Mouse (Mus musculus) WW6 (cell line): ENCODE data around the gene Hspb3.
A peak's percentile ranks its signal among the peaks of the same experiment; 100 is the strongest.

Experiments
- DNase-seq: peaks from one replicate; pipeline ENCODE4 v3.0.0-alpha.2; 2013; ENCODE audit warnings: low read depth, low spot score

Gene Hspb3

DNA sequence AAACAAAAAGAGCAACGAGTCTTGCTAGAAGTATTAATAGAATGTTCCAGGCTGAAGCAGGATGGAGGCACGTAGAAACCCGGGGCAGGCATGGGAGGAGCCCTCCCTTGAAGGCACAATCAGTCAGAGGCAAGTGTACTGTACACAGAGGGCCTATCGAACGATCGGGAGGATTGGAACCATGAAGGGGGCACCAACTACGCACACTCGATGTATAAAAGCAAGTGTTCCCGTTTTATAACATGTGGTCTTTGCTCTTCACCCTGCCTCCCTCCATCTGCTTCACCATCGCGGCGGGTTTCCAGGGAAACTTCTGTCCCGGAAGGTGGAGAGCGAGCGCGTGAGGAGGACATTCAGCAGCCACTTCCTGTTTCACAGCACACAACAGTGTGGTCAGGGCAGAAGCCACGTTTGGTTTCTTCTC is 27.7 kb downstream of the Hspb3 start:
- no peak for DNase-seq

DNA sequence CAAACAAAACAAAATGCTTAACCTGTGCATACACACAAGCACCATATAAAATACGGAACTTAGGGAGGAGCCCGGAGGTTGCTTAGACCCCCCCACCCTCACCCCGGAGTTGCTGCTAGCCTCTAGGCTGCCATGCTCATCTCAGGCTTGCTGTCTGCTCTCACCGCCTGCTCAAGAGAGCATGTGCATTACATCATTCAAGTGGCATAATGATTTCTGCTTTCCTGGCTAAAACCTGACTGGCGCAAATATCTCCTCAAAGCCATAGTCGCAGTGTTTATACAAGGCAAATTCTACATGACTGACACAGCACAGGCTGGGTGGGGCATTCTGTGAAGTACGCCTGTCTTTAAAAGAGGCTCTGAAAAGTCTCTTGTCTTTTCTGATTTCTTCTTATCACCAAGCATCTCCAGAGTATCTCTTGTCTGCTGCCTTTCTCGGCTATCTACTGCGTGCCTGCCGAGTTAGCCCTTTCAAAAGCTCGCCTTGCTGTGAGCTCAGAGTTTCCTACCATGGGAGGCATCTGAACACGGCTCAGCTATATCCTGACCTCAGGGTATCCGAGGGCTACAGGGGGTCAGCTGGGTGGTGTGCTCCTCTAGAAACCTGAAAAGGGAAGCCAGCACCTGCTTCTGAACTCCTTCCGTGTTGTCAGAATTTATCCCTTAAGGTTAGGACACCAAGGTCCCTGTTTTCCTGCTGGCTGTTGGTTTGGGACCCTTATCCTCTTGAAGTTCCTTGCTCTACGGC is 28.6 kb downstream of the Hspb3 start:
- DNase-seq = no peak

DNA sequence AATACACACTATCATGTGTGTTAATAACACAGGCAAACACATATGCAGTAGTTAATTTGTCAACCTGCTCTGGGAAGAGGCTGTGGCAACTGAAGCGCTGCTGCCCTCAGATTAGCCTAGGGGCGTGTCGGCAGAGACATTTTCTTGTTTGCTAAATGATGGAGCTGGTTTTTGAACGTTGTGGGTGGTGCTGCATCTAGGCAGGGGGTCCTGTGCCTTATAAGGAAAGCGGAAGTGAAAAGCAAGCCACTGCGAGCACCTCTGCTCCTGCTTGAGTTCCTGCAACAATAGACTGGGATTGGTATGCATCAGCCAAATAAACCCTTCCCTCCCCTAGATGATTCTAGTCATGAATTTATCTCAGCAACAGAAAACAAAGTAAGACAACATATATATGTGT is 31.0 kb downstream of the Hspb3 start:
- DNase-seq = no peak

GRCm38 (mm10) chr13:113627601-113628000 is 35.9 kb downstream of the Hspb3 start:
- no peak for DNase-seq

GRCm38 (mm10) chr13:113622865-113623255 is 40.6 kb downstream of the Hspb3 start:
- DNase-seq = no peak

DNA sequence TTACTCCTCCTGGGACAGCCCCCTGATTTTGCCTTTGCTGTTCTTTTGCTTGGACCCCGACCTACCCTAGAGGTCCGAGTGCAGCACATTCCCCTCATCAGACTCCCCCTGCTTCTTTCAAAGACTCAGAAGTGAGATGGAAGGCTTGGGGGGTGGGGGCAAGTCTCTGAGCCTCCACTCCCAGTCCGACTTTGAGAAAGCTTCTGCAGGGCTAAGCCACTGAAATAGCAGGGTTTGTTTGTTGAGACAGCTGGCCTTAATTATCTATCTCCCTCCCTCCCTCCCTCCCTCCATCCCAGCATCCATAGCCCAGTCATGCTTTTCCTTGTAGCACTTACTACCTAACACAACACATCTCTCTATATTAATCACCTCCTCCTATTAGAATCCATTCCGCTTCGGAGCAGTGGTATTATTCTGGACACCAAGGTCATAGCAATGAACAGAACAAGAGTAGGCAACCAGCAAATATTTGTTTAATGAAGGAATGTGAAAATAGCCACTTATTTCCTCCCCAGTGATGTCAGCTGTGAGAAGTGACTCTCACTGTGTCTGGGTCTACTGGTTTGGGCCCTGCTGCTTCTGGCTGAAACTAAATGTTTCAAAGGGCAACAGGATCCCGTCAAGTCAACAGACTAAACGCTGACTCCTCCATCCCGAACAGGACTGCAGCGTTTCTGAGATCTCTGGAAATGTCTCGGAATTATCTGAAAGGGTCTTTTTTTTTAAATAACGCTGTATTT is 41.2 kb downstream of the Hspb3 start:
- no peak for DNase-seq

GRCm38 (mm10) chr13:113619003-113619402 is 44.5 kb downstream of the Hspb3 start:
- no peak for DNase-seq

- DNase-seq = peak; percentile 84
Measured at GRCm38 (mm10) chr13:113617891-113618823, 45.3 kb downstream of the Hspb3 start, which contains the start of gene Snx18. Gene Snx18 (minus strand): TSS chr13:113618564.

GRCm38 (mm10) chr13:113617338-113617890 is 46.1 kb downstream of the Hspb3 start:
- DNase-seq = no peak

DNA sequence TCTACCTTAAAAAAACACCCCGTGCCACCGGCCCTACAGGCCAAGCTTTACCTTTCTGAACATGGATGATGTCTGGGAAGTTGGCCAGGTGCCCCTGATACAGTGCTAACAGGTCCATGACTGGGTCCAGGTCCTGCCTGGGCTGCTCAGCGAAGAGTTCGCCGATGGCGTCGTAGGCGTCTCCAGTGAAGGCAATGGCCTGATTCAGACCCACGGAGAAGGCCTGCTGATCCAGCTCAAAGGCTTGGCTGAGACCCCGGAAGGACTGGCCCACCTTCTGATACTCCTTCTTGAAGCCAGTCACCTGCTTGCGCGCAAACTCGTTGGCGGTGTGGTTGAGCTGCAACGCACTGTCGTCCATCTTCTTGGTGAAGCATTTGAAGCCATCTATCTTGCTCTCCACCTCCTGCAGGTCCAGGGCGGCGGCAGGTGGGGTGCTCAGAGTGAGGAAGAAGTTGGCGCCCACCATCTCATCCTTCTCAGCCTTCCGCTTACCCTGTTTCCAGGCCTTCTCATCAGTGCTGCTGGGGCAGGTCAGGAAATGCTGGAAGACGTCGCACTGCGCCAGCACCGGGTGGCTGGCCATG is 46.6 kb downstream of the Hspb3 start:
- no peak for DNase-seq

DNA sequence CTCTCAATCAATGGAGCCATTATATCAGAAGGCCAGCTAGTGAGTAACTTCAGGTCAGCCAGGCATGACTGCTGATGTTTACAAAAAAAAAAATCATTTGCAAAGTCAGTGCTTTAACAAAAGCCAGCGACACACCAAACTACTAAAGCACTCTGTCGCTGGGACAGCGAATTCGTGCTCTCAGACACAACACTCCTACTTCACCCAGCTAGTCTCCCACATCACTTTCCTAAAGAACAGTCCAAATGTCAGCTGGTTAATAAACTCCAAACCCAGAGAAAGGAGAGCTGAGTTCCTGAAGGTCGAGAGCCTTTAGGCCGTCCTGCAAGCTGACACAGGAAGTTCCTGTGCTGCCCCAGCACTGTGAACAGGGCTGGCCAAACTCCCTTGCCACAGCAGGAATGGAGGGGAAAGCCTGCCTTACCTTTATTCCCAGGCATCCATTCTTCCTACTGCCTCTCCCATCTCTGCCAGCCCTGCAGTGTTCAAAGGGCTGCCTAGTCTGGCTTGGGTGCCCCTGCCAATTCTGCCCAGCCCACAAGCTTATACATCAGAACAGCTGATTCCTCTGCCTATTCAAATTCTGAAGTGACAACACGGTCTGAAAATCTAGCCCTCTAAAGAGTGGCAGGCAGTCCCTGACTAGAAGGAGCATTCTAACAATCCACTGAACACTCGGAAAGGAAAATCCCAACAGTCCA is 47.4 kb downstream of the Hspb3 start:
- no peak for DNase-seq

GRCm38 (mm10) chr13:113615546-113615941 is 47.9 kb downstream of the Hspb3 start:
- no peak for DNase-seq

DNA sequence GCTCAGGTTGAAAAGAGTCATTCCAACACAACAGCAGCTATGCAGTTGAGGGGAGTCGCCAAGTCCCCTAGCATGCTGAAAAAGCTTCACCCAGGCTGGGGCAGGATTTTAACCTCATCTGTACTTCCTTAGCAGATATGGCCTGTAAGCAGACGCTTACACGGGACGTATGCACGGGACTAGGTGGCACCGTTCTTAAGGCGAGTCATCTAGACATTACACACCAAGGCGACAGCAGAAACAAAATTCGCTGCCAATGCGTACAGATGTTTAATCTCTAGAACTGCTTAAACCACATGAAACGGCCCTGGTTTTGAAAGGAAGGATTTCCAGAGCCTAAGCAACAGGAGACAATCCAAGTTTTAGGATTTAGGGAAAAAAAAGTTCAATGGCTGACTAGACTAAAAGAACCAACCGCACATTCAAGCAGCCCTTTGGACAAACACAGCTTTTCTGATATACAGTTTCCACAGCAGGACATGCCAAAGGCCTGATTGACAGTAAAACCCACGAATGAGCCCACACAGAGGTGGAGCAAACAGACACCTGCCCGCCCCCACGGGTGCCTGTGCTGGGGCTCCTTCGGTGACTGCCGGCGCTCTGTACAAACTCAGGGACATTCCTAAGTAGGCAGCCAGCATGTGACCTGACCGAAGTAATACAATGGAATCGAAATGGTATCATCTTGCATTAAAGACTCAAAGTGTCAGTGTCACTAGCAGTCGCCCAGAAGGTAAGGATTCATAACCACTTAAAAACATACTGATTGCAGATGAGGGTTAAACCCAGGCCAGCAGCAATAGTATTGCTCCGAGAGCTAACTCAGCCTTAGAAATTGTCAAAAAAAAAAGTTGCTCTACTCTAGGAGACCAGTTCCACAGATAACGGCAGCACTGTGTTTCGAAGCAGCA is 48.6 kb downstream of the Hspb3 start:
- no peak for DNase-seq

DNA sequence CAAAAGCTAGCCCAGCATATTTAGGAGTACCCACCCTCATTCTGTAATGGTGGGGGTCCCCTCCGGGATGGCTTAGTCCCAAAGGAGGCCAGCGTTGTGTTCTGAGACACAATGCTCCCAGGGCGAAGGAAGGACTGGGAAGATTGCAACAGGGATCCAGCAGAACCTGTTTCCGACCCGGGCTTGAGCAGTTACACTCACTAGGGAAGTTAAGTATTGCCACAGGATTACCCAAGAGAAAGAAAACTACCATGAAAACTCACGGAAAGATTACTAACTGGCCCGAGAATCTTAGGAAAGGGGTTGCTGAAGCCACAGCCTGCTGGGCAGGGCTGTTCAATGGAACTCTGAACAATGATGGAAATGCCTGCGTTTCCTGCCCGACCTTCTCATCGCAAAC is 49.6 kb downstream of the Hspb3 start:
- DNase-seq = no peak

DNA sequence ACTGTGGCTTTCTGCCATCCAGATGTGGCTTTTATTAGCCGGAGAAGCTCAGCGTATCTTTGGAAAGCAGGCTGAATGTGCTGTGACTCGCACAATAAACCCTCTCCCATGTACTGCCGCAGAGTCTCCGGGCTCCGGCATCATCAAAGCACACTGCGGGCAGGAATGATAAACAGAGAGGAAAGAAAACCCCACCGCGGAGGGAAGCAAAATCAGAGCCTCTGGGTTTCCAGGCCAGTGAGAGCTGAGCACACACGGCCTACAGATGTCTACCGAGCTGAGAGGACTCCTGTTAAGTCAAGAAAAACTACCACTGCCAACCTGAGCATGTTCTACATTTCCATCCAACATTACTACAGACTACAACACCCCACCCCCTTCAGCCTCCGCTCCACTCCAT is 50.1 kb downstream of the Hspb3 start:
- DNase-seq = no peak
